Mouse (Mus musculus): ENCODE data around the gene Dnajc19. TPM values are rescaled to one million over a fixed set of nuclear protein-coding genes. Genes with fewer than 3 reads are reported as not detected.
A peak's percentile ranks its signal among the peaks of the same experiment; 100 is the strongest.

Gene Dnajc19
- polyA plus RNA-seq (2015; fragmentation: Nextera tagmentation; extraction: Ambion mirVana) = 185 and 190 TPM in 2 replicates

DNA sequence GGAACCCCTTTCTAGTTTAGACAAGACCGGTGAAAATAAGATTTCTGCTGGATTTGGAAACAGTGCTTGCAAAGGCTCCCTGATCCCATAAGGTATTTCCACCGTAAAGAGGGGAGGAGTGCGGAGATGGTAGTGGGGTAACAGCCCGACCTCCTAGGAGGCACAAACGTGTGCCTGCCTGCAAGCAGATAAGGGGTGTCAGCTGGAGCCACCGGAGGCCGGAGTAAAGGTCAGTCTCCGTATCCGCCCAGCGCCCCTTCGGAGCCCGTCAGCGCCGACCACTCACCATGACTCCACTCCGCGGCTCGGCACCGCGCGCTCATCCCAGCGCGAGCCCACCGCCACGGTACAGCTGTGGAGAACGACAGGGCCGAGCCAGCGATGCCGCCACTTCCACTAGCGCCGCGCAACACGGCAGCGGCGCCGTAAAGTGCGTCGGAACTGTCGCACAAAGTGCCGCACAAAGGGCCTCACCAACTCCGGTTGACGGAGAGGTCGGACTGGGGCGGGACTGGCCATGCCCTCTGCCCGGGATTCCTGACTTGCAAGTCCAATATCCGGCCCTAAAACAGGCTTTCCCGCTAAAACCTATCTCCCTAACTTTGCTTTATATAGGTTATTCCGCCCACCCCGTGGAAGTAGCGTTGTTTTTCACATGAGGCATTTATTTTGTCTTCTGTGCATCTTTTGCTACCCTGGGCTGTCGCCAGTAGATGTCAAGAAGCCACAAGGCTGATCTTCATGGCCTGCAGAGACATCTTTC lies at the start of gene Dnajc19:
Gene Dnajc19, minus strand, starts transcription at position 422 of the 763 bp plus-strand sequence.
- no peaks in the 10 kb centered on the region for H3K9me3 ChIP-seq (ENCODE audit: control insufficient read depth, low read length)
- H3K4me1 ChIP-seq (ENCODE audit: control insufficient read depth, insufficient read depth, low read length) = peaks cover 9% of the 10 kb centered on the region
- peak within 1 kb of the TSS; percentile 87 for H3K9ac ChIP-seq (ENCODE audit: low read depth, low read length)
- peak within 1 kb of the TSS; percentile 72 for H3K27ac ChIP-seq (ENCODE audit: low read length)
- peak; percentile 97 for ATAC-seq
- no peaks in the 10 kb centered on the region for H3K27me3 ChIP-seq (replicated peaks; ENCODE audit: control insufficient read depth, insufficient read depth, low read length)
- H3K36me3 ChIP-seq (ENCODE audit: control insufficient read depth, insufficient read depth, low read length) = peaks cover 4% of the 10 kb centered on the region; the same call in 1 of the 2 replicates
- peak within 1 kb of the TSS; percentile 79 for H3K4me3 ChIP-seq (ENCODE audit: low read length)
- WGBS = under 1% methylated on average over 50 of the region's 50 CpGs
- peak within 1 kb of the TSS; percentile 63 for H3K4me2 ChIP-seq (ENCODE audit: low read depth, low read length)

DNA sequence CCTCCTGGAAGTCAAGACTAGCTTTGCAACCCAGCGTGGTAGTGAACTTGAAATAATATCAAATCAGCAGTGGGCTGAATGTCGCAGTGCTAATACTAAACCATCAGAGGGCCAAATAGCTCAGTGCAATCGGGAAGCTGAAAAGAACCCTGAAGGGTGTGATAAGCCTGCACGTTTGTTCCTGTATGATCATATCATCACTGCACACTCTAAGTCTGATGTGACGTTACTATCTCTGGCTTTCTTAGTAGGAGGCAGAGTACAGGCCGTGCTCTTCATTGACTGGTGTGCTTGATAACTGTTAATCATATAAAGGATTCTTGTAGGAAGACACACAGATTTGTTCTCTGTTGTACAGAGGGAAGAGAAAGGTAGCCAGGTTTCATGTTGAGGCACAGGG lies 48.8 kb upstream of the Dnajc19 start:
- no peak overlapping the region for H3K4me2 ChIP-seq (ENCODE audit: low read depth, low read length)
- H3K9ac ChIP-seq (ENCODE audit: low read depth, low read length) = no peak overlapping the region
- no peaks in the 10 kb centered on the region for H3K4me1 ChIP-seq (ENCODE audit: control insufficient read depth, insufficient read depth, low read length)
- H3K36me3 ChIP-seq (ENCODE audit: control insufficient read depth, insufficient read depth, low read length) = no peaks in the 10 kb centered on the region
- no peak overlapping the region for H3K27ac ChIP-seq (ENCODE audit: low read length)
- no peak for ATAC-seq
- H3K4me3 ChIP-seq (ENCODE audit: low read length) = no peak overlapping the region
- 80% methylated on average over 6 of the region's 6 CpGs for WGBS
- no peaks in the 10 kb centered on the region for H3K27me3 ChIP-seq (replicated peaks; ENCODE audit: control insufficient read depth, insufficient read depth, low read length)
- H3K9me3 ChIP-seq (ENCODE audit: control insufficient read depth, low read length) = no peaks in the 10 kb centered on the region

DNA sequence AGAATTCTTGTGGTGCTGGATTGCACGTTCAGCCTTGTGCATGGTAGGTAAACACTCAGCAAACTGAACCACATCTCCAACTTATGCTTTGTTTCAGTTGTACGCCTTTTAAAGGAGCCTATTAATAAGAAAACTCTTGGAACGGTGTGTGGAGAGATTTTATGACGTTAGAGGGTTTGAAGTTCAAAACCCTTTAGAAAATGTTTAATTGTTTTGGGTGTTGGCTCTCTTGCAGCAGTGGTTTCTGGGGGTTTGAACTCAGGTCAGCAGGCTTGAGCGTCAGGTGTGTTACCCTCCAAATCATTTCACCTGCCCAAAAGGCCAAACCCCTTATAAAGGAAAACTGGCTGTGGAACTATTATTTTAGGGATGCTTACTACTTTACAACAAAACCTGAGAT lies 40.2 kb upstream of the Dnajc19 start:
- Histone ChIP-seq H3K36me3 (ENCODE audit: control insufficient read depth, insufficient read depth, low read length) (no peaks in the 10 kb centered on the region), H3K4me1 (ENCODE audit: control insufficient read depth, insufficient read depth, low read length) (no peaks in the 10 kb centered on the region), H3K9ac (ENCODE audit: low read depth, low read length) (no peak overlapping the region), H3K9me3 (ENCODE audit: control insufficient read depth, low read length) (no peaks in the 10 kb centered on the region), H3K4me2 (ENCODE audit: low read depth, low read length) (no peak overlapping the region), H3K27me3 (replicated peaks; ENCODE audit: control insufficient read depth, insufficient read depth, low read length) (no peaks in the 10 kb centered on the region), H3K27ac (ENCODE audit: low read length) (no peak overlapping the region), H3K4me3 (ENCODE audit: low read length) (no peak overlapping the region)
- peak; percentile 21; the same call in 1 of the 2 replicates for ATAC-seq
- 69% methylated on average over 5 of the region's 5 CpGs for WGBS

DNA sequence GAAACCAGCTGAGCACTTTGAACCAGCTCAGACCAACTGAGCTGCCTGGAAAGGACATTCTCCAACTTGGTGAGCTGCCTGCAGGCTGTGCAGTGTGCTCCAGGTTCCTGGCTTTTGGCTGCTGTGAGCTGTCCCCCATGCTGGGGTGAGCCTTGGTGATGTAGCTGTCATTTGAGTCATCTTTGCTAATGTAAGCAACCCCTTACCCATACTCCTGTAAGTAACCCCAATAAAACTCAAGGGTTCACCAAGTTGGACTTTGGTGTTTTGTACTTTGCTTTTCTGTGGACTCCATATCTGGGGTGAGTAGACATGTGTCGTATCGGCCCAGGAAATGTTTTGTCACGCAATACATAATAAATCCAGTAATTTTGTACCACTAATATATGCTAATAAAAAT lies 39.7 kb upstream of the Dnajc19 start:
- Histone ChIP-seq H3K9ac (ENCODE audit: low read depth, low read length) (no peak overlapping the region), H3K4me1 (ENCODE audit: control insufficient read depth, insufficient read depth, low read length) (no peaks in the 10 kb centered on the region), H3K9me3 (ENCODE audit: control insufficient read depth, low read length) (no peaks in the 10 kb centered on the region), H3K4me3 (ENCODE audit: low read length) (no peak overlapping the region), H3K27ac (ENCODE audit: low read length) (no peak overlapping the region), H3K36me3 (ENCODE audit: control insufficient read depth, insufficient read depth, low read length) (no peaks in the 10 kb centered on the region), H3K27me3 (replicated peaks; ENCODE audit: control insufficient read depth, insufficient read depth, low read length) (no peaks in the 10 kb centered on the region), H3K4me2 (ENCODE audit: low read depth, low read length) (no peak overlapping the region)
- ATAC-seq = peak; percentile 78; the same call in 1 of the 2 replicates
- WGBS = 85% methylated on average over 3 of the region's 3 CpGs

DNA sequence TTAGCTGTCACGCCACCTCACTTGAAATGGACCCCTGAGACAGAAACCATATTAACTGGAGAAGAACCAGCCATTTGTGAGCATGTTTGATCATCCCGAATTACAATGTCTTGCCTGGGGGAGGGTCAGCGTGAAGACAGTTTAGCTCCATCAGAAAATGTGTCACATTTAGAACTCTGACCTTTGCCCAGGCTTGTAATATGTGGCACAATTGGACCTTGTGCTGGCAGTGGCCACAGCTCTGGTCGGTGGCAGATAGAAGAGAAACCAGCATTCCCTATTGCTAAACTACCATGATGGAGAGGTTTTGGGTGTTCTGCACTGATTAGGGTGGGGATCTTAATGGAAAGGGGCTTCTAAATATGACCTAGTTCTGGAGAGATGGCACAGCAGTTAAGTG lies 38.7 kb upstream of the Dnajc19 start:
- Histone ChIP-seq H3K4me3 (ENCODE audit: low read length) (no peak overlapping the region), H3K27ac (ENCODE audit: low read length) (no peak overlapping the region), H3K4me2 (ENCODE audit: low read depth, low read length) (no peak overlapping the region), H3K9me3 (ENCODE audit: control insufficient read depth, low read length) (no peaks in the 10 kb centered on the region), H3K27me3 (replicated peaks; ENCODE audit: control insufficient read depth, insufficient read depth, low read length) (no peaks in the 10 kb centered on the region), H3K4me1 (ENCODE audit: control insufficient read depth, insufficient read depth, low read length) (no peaks in the 10 kb centered on the region), H3K9ac (ENCODE audit: low read depth, low read length) (no peak overlapping the region), H3K36me3 (ENCODE audit: control insufficient read depth, insufficient read depth, low read length) (no peaks in the 10 kb centered on the region)
- no peak for ATAC-seq
- 60% methylated on average over 4 of the region's 4 CpGs for WGBS

DNA sequence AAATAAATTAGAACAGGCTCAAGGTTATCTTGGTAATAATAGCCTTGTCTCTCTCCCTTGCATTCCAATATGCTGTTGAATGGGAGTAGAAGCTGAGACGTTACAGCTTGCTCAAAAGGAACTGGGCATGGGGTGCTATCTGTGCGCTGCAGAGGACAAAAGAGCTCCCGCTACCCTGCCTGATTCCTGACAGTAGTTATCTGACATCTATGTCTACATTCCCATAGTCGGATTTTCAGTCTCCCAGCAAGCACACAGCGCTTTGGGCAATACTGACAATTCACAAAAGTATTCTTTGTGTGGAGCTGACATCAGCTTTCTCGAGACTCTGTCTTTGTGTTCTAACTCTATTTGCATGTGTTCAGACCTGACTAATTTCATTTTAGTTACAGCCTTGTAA lies 34.7 kb upstream of the Dnajc19 start:
- Histone ChIP-seq H3K36me3 (ENCODE audit: control insufficient read depth, insufficient read depth, low read length) (no peaks in the 10 kb centered on the region), H3K4me1 (ENCODE audit: control insufficient read depth, insufficient read depth, low read length) (no peaks in the 10 kb centered on the region), H3K4me2 (ENCODE audit: low read depth, low read length) (no peak overlapping the region), H3K9ac (ENCODE audit: low read depth, low read length) (no peak overlapping the region), H3K9me3 (ENCODE audit: control insufficient read depth, low read length) (no peaks in the 10 kb centered on the region), H3K4me3 (ENCODE audit: low read length) (no peak overlapping the region), H3K27me3 (replicated peaks; ENCODE audit: control insufficient read depth, insufficient read depth, low read length) (no peaks in the 10 kb centered on the region), H3K27ac (ENCODE audit: low read length) (no peak overlapping the region)
- ATAC-seq = no peak
- 54% methylated on average over 6 of the region's 6 CpGs for WGBS

DNA sequence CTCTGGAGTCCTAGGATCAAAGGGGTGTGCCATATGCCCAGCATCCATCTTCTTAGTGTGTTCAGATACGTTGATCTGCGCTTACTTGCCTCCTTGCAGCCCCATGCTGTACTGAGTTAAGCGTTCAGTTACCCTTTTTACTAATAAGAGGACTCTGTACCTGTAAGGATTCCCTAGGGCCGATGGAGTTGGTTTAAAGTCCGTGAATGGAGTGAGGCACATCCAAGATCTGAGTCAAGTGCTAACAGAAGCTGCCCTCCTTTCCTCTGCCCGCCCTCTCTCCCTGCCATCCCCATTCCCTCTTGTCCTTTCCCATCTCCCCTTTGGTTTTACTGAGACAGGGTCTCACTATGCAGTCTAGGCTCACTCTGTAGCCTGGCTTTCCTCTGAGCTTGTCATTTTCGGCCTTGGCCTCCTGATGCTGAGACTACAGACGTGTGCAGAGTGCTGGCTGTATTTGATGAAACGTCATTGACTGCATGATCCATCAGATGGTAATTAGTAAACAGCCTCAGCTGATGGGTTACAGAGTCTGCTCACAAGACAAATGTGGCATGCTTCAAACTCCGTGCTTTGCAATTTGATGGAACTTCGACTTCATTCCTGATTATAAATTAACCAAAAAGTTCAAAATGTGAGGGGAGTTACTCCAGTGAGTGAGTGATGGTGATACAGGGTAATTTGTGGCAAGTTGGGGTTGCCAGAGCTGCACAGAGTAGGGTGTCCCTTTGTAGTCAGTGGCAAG lies 31.0 kb upstream of the Dnajc19 start:
- 68% methylated on average over 11 of the region's 11 CpGs for WGBS
- no peak overlapping the region for H3K4me2 ChIP-seq (ENCODE audit: low read depth, low read length)
- no peak for ATAC-seq

DNA sequence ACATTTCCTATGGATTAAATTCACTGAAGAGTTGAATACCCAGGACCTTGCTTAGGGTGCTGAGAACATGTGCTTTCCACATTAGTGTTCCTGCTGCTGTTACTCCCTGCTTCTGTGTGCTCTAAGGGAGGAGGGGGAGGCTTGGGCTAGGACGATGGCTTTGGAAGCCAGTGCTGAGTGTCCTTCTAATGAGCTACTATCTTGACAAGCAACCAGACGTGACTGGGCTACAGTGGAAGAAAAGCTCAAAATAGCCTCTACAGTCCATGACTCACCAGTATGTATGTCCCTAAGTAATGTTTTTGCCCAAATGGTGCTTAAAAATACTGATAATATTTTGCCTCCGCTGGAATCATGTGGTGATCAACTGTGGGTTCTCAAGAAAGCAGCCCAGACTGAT lies 26.5 kb upstream of the Dnajc19 start:
- Histone ChIP-seq H3K27ac (ENCODE audit: low read length) (no peak overlapping the region), H3K27me3 (replicated peaks; ENCODE audit: control insufficient read depth, insufficient read depth, low read length) (no peaks in the 10 kb centered on the region; the same call in 1 of the 2 replicates), H3K4me1 (ENCODE audit: control insufficient read depth, insufficient read depth, low read length) (no peaks in the 10 kb centered on the region), H3K4me3 (ENCODE audit: low read length) (no peak overlapping the region), H3K9me3 (ENCODE audit: control insufficient read depth, low read length) (no peaks in the 10 kb centered on the region), H3K4me2 (ENCODE audit: low read depth, low read length) (no peak overlapping the region), H3K36me3 (ENCODE audit: control insufficient read depth, insufficient read depth, low read length) (no peaks in the 10 kb centered on the region), H3K9ac (ENCODE audit: low read depth, low read length) (no peak overlapping the region)
- 75% methylated on average over 3 of the region's 3 CpGs for WGBS
- ATAC-seq = no peak

More for the DNA sequence above, 31.0 kb upstream of the Dnajc19 start:
- Histone ChIP-seq H3K27me3 (replicated peaks; ENCODE audit: control insufficient read depth, insufficient read depth, low read length) (no peaks in the 10 kb centered on the region), H3K27ac (ENCODE audit: low read length) (no peak overlapping the region), H3K36me3 (ENCODE audit: control insufficient read depth, insufficient read depth, low read length) (no peaks in the 10 kb centered on the region), H3K9me3 (ENCODE audit: control insufficient read depth, low read length) (no peaks in the 10 kb centered on the region), H3K9ac (ENCODE audit: low read depth, low read length) (no peak overlapping the region), H3K4me1 (ENCODE audit: control insufficient read depth, insufficient read depth, low read length) (no peaks in the 10 kb centered on the region), H3K4me3 (ENCODE audit: low read length) (no peak overlapping the region)

DNA sequence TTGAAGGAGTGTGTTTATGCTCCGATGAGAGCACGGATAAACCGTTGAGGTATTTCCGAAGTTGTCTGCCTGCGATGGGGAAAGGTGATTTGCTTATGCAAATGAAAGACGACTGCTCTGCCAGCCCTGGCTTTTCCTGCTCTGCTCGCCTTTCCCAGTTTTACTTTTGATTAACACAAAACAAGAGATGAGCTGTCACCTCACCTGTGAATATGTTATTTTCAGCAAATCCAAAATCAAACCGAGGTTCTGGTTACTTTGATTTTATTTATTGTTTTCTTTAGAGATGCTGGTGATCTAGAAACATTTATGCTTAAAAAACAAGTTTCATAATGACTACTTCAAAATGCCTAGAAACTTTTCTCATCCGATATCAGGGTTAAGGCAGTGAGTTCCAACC lies 25.3 kb upstream of the Dnajc19 start:
- no peaks in the 10 kb centered on the region; the same call in 1 of the 2 replicates for H3K27me3 ChIP-seq (replicated peaks; ENCODE audit: control insufficient read depth, insufficient read depth, low read length)
- H3K9me3 ChIP-seq (ENCODE audit: control insufficient read depth, low read length) = no peaks in the 10 kb centered on the region
- no peak for ATAC-seq
- WGBS = 11% methylated on average over 9 of the region's 9 CpGs
- H3K4me2 ChIP-seq (ENCODE audit: low read depth, low read length) = no peak overlapping the region
- H3K4me1 ChIP-seq (ENCODE audit: control insufficient read depth, insufficient read depth, low read length) = no peaks in the 10 kb centered on the region
- H3K36me3 ChIP-seq (ENCODE audit: control insufficient read depth, insufficient read depth, low read length) = no peaks in the 10 kb centered on the region
- no peak overlapping the region for H3K27ac ChIP-seq (ENCODE audit: low read length)
- no peak overlapping the region for H3K4me3 ChIP-seq (ENCODE audit: low read length)
- H3K9ac ChIP-seq (ENCODE audit: low read depth, low read length) = no peak overlapping the region

Measured in intestine, embryonic 16.5 days (tissue).